Mouse (Mus musculus): Measurements from ENCODE around the gene Mall.

Gene Mall

DNA sequence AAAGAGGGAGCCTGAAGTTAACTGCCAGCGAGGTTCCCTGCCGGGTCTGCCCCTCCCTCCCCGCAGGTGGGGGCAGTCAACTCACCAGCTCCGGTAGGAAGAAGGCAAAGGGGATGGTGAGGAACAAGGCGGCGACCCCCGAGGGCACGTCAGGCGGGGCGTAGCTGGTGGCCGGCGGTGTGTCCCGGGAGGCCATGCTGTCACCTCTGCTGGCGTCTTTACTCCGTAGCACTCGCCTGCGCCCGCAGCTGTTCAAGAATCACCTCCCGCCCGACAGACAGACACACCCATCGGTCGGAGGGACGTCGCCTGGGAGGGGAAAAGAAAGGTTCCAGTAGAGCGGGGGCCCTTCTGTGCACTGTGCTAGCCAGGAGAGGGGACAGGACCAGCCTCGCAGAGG, at the start of gene Mall:
Mall (minus strand) TSS at position 262 of the 400 bp plus-strand sequence.
- DNase-seq (ENCODE audit: extremely low spot score, low spot score) = no peak

DNA sequence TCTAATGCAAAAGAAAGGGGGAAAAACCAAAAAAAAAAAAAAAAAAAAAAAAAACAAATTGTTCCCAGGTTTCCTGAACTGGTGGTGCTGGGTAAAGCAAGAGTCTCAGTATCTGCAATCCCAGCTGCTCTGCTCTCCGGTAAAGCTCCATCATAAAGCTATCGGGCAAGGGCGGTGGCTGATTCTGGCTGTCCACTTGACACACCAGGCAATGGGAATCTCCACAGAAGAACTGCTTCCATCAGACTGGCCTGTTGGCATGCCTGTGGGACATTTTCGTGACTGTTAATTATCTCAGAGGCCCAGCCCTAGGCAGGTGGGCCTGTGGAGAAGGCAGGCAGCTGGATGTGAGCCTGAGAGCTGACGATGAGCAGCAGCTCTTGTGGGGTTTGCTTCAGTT, 48.7 kb upstream of the Mall start:
- DNase-seq (ENCODE audit: extremely low spot score, low spot score) = no peak

DNA sequence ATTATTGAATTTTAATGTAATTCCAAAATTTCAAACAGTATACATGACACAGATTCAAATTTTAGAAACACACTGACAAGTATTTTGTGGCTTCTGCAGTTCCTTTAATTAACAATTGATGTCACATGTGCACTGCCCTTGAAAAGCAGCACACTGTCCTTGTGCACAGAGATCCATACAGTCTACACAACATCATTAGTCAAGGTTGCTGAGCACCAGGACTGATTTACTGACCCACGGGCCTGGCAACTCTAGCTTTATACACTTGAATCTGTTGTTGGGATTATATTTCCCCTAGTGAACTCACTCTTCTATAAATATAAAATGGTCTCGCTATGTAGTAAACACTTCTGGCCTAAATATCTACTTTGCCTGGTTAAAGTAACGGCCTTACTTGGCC, 45.3 kb upstream of the Mall start:
- no peak for DNase-seq (ENCODE audit: extremely low spot score, low spot score)

DNA sequence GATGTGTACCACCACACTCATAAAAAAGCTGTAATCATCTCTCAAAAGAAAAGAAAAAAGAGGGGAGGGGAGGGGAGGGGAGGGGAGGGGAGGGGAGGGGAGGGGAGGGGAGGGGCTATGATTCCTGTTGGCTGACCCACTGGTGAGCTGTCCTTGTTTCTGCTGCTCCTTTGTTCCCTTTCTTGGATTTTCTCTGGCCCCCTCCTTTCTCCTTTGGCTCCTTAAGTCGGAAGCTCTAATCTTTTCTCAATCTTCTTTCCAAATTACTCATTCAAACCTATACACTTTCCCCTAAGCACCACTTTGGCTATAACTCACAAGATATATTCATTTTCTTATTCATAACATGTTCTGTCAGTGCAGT, 44.8 kb upstream of the Mall start:
- DNase-seq (ENCODE audit: extremely low spot score, low spot score) = no peak

DNA sequence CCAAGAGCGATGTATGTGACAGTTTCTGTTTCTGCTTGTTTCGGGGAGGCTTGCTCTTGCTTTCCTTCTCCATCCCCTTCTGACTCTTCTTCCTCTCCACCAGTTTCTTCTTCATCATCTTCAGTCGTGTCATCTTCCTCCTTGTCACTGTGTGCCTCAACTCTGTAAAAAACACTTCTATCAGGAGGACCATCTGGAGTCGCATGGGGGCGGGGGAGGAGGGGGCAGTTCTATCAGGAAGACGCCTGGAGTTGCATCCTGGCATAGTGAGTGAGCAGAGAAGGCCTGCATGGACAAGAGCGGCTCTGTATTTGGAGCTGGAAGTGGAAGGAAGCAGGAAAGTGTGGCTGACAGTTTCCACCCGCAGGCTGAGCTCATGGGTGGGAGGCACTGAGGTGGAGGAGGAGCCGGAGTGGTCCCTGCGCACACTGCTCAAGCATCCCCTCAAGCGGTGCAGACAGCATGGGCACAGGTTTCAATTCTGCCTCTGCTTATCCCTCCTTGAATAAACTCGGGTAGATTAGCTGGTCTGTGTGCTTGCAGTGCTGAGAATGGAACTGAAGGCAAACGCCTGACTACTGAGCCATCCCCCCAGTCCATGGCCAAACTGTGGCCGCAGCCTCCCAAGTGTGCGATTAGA, 44.3 kb upstream of the Mall start:
- DNase-seq (ENCODE audit: extremely low spot score, low spot score) = no peak

DNA sequence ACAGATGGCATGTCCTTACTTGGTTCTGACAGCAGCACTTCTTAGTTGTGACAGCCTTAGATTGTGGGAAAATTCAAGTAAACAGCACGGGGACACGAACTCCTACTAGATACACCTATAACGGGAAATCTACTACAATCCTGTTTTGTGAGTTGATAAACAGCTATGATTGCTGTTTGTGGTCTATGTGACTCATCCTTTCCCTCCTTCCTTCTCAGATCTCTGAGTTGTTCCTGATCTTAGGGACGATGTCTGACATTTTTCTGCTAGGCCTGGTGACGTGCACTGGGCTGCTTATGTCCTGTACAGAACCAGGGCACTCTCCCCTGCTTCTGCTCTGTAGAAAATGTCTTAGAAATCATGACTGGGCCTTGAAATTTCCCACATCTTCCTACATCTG, 31.9 kb upstream of the Mall start:
- DNase-seq (ENCODE audit: extremely low spot score, low spot score) = no peak

DNA sequence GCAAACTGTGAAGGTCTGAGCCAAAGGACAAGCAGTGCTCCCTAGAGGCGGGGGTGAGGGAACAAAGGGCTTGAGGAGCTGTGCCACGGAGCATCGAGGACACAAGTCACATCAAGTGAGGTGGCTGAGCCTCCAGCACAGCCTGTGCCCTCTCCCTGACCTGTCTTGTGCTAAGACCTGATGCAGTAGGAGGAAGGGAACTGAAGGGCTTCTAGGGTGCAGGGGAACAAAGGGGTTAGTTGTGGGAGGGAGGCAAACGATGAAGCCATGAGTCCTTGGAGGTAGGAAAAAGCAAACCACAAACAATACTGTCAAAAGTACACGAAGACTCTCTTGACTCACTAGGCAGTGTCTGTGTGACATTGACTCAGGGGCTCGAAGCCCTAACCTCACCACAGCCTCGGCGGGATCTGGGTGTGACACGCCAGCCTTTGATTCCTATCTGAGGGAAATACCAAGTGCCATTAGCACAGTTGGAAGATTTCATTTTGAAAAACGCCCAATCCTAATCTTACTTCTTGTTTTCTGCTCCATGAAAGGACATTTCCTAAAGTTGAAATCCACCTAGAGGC, 30.8 kb upstream of the Mall start:
- DNase-seq (ENCODE audit: extremely low spot score, low spot score) = no peak

DNA sequence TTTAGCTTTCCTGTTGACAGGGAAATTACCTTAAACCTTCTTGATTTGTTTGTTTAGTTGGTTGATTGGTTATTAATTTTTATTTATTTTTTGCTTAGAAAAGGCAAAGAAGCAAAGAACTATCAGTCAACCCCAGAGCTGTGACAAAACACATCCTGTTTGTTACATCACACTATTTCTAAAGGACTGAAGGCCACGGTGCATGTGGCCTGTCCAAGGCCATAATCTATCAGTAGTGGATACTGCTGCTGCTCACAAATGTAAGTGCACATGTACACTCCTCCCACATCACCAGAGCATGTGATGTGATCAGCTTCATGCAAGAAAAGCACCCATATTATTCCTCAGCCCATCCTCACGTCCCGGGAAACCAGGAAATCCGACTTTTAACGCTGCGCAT, 30.3 kb upstream of the Mall start:
- no peak for DNase-seq (ENCODE audit: extremely low spot score, low spot score)

DNA sequence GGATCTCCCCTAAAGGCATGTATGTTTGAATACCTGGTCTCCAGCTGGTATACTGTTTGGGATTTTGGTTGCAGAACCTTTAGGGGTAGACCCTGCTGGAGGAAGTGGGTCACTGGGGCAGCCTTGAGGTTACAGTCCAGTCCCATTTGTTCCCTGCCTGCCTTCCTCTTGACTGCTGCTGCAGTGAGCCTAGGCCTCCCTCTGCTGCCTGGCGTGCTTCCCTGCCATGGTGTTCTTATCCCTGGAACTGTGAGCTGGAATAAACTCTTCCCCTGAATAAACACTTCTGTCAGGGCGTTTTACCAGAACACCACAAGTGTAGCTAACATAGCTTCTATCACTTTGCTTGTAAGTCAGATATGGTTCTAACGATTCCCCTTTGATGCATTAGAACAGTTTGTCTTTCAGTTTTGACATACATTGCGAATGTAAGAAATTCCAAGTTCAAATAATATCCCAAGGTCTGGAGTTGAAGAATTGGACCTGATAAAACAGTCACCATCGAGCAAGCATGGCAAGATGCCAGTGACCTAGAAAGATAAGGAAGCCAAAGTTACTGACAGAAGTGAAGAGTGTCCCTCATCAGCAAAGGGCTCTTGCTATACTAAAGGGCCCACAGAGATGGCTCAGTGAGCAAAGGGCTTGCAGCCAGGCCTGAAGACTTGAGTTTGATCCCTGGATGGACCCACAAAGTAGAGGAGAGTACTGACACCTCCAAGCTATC, 29.6 kb upstream of the Mall start:
- no peak for DNase-seq (ENCODE audit: extremely low spot score, low spot score)

DNA sequence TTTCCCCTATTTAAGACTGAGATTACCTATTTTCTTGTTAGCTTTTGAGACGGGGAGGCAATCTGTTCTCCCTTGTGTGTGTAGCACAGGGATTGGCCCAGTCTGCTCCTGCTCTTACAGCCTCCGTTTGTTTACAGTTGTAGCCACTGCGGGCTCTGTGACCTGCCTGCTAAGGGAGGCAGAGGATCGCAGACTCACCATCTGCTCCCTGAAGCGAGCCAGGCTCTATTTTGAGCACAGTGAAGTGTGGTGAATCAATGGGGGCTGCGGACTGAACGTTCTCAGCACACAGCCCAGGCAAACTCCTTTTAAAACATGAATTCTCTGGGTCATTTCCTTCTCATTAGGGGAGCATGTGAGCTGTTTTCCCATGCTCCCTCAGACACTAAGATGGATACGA, 27.4 kb upstream of the Mall start:
- DNase-seq (ENCODE audit: extremely low spot score, low spot score) = no peak

DNA sequence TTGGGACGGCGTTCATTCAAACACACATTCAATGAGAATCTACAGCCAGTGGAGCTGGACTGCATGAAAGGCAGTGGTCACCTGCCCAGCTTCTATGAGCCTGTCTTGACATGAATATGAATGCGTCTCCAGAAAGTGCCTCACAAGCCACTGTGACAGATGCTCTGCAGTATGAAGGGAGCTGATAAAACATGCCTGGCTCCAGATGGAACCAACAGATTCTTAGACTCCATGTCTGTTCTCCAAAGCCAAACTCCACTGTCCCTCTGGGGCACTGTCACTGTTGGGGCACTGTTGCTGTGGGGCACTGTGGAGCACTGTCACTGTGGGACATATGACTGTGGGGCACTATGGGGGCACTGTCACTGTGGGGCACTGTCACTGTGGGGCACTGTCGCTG, 24.4 kb upstream of the Mall start:
- no peak for DNase-seq (ENCODE audit: extremely low spot score, low spot score)

DNA sequence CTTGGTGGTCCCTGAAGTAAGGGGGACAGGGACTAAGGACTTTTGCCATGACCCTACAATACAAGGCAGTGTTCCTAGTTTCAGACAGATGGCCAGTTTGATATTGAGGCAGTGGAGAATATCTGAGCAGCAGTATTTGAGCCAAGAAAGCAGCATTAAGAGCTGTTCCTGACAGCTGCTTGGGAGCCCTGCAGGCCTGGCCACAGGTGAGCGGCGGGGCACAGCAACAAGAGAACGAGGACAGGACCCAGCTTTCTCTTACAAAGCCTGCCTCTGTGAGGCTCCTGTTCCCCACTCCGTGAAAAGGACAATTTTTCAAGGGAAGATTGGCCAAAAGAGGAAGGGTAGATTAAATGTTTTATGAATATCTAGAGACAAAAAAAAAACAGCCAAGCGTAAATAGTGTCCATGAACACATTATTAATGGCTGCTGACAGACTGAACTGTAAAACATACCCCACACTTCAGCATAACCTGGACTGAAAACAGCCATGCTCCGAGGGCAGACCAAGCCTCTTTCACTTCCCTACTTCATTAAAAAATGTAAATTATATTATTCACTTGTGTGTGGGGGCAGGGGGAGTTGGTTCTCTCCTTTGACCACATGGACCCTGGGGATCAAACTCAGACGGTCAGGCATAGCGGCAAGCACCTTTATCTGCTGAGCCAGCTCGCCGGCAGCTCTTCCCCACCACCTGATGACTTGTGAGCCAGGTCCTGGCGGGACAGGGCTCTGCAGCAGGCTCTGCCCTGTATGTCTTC, 22.3 kb upstream of the Mall start:
- DNase-seq (ENCODE audit: extremely low spot score, low spot score) = no peak

DNA sequence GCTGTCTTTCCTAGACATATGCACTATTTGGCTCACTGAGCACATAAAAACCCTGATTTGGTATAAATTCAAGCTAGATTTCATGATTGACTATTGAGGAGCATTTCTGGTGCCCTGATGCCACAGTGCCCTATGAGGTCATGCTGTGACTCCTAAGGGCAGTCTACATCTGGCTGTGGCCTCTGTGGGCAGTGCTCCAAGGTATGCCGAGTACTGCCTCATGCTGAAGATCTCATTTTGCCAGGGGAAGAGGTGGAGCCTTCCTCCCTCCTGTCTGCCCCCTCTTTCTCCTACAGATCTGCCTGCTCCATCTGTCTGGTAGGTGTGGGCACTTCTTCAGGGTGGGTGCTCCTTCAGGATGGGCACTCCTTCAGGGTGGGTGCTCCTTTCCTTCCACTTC, 19.6 kb upstream of the Mall start:
- no peak for DNase-seq (ENCODE audit: extremely low spot score, low spot score)

DNA sequence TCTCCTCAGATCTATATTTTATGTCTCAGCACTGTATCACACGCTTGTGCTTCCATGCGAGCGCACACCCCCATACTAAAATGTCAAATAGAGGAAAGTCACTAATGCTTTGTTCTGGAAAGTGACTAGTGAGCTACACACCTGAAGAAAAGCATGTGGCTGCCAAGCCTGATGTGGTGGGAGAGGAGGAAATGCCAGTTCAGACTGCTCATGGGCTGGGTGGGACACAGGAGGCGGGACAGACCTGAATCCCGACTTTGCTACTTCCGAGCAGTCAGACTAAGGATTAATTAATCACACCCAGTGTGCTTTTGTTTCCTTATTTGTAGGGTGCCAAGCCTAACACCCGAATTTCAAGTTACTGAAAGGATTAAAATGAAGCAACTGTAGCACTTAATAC, 18.6 kb upstream of the Mall start:
- no peak for DNase-seq (ENCODE audit: extremely low spot score, low spot score)

DNA sequence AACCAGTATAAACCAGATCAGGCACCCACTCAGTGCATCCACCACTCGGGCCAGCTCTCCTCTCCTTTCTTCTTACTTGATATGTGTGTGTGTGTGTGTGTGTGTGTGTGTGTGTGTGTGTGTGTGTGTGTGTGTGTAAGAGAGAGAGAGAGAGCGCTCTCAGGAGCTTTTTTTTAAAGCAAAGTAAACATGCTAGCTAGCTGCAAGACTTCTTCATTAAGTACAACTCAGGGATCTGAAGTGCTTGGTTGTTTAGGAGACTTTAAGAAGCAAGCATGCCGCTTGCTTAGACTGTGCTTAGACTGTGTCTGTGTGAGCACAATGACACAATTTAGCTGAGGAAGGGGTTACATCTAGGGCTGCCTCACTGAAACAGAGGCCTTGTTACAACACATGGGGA, 12.9 kb upstream of the Mall start:
- DNase-seq (ENCODE audit: extremely low spot score, low spot score) = no peak

DNA sequence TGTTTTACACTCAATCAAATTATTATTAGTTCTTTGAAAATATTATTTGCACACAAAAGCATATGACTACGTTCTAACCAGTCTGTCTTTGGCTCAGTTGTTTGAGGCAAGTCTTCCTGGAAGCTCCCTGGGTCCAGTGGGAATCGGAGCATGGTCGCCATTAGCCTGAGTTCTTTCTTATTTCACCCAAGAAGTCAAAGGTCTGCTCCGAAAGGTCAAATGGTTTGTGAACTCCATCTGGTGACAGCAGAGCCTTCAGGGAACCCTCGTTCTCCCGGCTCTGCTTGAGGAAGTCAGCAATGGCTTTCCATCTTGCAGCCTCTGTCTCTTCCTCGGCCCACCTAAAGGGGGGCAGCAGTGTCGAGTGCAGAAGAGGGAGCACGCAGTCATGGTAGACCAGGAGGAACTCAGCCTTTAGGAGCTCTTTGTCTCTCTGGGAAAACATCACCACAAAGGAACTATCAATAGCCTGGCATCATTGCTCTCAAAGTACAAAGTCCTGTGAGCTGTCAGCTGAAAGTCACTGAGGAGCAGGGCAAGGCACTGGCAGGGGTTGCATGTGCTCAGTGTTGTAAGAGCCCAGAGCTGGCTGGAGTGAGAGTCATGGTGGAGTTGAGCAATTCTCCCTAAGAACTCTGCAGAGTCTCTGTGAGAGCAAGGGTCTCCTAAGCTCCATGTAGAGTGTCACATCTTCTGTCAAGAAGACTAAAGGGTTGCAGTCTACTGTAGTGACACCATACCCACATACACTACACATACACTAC, 11.2 kb upstream of the Mall start:
- DNase-seq (ENCODE audit: extremely low spot score, low spot score) = no peak

DNA sequence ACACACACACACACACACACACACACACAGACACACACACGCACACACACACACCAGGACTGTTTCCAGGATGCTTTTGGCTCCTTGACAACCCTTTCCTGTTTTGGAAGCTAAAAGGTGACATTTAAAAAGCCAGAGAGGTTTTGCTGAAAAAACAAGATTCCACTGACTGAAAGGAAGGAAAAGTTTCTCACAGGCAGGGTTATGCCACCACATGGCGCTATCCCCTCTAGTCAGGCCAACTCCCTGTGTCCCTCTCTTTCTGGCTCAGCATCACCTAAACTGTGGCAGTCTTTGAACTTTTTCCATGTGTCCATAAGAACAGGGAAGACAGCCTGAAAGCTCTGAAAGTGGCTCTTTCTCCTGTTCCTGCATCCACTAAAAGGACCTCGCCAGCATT, 8.2 kb upstream of the Mall start:
- no peak for DNase-seq (ENCODE audit: extremely low spot score, low spot score)

DNA sequence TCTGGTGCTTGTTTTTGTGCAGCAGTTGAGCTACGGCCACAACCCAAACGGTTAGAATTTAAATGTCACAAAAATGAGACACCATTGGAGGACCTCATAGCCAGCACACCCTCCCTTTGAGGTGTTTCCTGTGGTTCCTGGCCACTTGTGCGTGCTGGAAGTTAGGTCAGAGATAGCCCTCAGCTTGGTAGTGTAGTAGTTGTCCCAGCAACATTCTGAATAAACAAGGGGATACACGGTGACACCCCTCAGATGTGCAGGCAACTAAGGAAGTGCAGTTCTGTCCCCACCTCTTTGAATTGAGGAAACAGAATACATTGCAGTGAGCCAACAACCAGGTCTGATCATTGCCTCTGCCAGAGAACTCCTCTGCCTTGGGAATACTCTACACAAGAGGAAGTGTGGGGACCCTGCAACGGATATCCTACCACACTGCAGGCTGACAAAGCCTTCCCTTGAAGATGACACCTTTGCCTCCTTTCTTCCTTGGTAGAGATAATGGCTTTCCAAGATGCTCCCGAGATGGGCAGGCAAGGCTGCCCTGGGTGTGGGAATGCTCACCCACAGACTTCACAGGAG, 7.0 kb upstream of the Mall start:
- DNase-seq (ENCODE audit: extremely low spot score, low spot score) = no peak

DNA sequence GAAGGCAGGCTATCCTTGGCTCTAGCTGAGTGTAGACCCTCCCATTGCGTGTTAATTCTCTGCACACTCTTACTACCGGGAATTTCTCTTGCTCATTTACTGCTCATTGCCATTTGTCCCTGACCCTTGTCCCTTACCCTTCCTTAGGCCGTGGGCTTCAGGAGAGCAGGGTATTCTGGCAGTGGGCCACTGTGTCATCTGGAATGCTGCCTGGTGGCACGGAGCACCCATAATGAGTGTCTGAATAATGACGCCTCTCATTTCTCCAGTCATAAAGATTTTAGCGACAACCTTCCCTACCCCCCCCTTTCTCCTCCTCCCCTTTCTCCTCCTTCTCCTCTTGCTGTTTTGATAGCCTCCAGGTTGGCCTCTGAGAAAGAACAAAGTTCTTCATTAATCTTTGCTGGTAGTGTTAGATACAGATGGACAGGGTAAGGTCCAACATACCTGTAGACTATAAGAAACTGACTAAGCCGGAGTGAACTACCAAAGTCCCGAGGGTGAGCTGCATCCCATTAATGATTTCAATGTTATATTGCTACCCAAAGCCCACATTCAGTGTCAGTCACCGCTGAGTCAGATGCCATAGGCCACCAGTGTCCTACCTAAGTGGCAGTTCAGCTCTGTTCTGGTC, 5.9 kb upstream of the Mall start:
- no peak for DNase-seq (ENCODE audit: extremely low spot score, low spot score)

DNA sequence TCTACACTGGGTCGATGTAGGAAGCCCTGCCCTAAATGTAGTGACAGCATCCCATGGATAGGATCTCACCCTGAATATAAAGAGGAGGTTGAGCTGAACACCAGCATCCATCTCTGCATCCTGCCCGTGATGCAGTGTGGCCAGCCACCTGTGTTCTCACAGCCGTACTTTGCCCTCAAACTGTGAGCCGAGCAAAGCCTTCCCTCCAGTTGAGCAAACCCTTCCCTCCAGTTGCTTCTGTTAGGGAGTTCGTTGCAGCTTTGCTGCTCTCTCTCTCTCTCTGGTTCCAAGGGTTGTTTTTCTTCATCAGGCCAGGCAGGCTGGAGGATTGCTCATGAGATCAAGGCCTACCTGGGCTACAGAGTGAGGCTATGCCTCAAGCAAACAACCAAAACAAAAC, 5.2 kb upstream of the Mall start:
- DNase-seq (ENCODE audit: extremely low spot score, low spot score) = no peak
